Mouse (Mus musculus): ENCODE measurements at regions not wholly inside any gene's neighbourhood (a gene's known extent, or its start where the extent isn't known, plus 50 kb on each side); places are given as distances from the start of the nearest gene placed in this dataset.

DNA sequence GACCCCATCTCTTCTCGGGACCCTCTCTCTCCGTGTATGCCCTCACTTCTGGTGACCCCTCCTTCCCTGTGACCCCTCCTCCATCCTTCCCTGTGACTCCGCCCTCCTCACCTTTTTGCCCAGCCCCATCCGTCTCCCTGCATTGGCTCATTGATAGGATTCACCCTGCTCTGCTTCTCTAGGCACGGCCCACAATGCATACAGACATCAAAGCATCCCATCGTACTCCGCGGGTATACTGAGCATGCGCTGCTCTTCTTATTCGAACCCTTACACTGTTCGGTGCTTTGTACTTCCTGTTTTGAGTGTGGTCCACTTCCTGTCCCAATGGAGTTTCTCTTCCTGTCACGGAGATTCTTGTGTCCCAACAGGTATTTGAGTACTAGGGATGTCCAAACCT, 504.8 kb downstream of the Tbc1d22a start:
- ATAC-seq (ENCODE audit: insufficient number of reproducible peaks, low FRiP score, low TSS enrichment), result no peak

GRCm38 (mm10) chr15:86721131-86721530, 506.9 kb downstream of the Tbc1d22a start:
- no peak for ATAC-seq (ENCODE audit: insufficient number of reproducible peaks, low FRiP score, low TSS enrichment)

DNA sequence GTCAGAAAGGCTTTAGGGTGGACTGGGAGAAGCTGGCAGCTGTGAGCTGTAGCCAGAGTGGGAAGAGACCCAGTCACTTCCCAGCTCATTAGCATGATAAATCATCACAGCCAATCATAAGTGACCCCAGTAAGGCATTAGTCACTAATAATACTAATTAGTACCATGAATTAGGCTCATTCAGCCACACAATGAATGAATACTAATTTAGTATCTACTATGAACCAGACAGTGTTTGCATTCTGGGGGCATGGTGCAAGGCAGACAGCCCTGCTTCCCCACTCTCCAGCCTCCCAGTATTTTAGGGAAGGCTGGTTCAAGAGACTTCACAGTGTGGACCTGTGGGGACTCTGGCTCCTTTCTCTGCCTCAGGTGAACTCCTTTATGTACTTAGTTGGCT, 523.7 kb downstream of the Tbc1d22a start:
- no peak for ATAC-seq (ENCODE audit: insufficient number of reproducible peaks, low FRiP score, low TSS enrichment)

DNA sequence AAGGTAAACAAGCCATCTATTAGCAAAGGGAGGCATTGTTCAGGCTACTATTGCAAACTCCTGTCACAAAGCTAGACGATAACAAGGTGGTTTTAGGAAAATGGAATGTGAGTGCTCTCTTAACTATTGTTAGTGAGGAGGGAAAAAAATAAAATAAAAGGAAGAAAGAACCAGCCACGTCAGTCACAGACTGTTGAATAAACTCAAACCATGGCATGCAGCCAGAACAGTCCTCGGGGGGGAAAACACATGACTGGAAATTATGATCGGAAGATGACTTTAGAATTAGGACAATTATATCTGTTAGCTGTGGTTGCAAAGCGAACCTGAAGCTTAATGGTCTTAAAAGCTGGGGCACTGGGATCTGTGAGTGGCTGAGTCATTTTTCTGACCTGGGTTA, 524.1 kb downstream of the Tbc1d22a start:
- ATAC-seq (ENCODE audit: insufficient number of reproducible peaks, low FRiP score, low TSS enrichment), result no peak

GRCm38 (mm10) chr15:86738776-86739175, 524.5 kb downstream of the Tbc1d22a start:
- no peak for ATAC-seq (ENCODE audit: insufficient number of reproducible peaks, low FRiP score, low TSS enrichment)

DNA sequence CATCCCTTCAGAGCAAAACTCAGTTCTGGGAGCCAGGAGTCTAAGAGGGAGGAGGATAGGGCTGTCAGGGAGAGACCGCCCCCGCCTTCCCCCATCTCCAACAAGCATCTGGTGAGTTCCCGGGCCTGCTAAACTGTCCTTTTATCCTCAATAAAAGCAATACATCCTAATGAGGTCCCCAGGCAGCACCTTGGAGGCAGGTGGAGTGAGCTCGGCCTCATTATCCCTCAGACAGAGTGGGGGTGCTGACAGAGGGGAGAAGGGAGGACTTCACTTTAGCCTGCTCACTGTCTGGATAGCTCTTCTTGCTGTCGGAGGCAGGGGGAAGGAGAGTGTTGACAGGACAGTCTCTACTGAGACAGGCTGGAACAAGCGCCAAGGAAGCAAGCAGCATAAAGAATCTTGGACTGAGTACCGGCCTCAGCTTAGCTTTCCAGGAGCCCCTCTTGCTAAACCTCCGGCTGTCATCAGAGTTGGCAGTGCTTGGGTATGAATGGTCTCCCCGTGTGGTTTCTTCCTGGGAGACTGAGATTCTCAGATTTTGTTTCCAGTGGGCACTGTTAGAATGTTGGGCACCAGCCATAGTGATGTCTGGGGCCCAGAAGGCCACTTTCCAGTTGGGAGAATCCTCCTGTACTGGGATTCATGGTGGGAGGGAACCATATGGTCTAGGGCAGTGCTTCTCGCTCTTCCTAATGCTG, 537.3 kb downstream of the Tbc1d22a start:
- peak; percentile 62 for ATAC-seq (ENCODE audit: insufficient number of reproducible peaks, low FRiP score, low TSS enrichment)

DNA sequence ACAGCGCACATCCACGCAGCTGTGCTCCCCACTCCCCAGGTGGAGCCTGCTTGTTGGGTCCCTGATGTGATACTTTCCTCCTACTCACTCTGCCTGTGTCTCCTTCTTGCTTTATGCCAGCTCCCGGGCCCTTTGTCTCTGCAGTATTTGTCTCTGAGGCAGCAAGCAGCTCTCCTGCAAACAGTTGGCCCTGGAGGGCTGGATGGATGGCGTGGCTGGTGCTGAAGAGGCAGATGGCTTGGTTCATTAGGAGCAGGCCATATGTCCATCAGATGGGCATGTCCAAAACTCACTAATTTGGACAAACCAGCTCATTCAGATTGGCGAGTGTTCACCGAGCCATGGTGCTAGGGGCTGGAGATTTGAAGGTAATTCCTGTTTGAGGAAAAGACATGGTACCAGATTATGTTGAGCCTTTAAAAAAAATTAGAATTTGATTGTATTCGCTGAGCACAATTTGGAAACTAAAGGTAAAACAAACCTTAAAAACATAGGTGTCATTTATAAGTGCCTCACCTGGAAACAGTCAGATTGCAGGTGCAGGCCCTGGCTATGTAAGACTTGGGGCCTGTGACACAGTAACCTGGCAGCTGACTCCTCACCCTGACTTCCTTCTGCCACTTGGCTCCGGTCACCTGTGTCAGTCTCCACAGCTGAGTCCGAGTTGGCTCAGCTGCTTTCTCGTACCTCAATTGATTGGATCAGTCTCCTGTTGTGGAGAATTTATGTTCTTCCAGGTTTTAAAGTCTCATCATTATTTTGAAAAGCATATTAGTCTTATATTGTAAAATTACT, 549.5 kb downstream of the Tbc1d22a start:
- peak; percentile 97 for ATAC-seq (ENCODE audit: insufficient number of reproducible peaks, low FRiP score, low TSS enrichment)

- ATAC-seq (ENCODE audit: insufficient number of reproducible peaks, low FRiP score, low TSS enrichment), result no peak
These were observed 553.4 kb downstream of the Tbc1d22a start for GRCm38 (mm10) chr15:86767623-86768022.

DNA sequence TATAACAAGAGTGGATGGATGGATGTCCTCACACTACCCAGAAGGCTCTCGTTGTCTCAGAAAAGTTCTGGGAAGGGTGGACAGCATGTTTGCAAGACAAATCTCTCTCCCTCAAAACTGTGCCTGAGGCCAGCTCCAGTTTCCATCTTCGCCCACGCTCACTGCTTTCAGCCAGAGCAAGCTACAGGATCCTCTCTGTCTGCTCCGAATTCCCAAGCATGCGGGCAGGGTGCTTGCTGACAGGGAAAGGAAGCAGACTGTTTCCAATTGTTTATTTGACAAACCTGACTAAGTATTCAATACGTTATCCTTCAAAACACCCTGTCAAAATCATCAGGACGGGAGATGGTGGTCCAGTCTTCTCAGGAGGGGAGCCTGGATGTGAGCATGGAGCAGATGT, 558.8 kb downstream of the Tbc1d22a start:
- no peak for ATAC-seq (ENCODE audit: insufficient number of reproducible peaks, low FRiP score, low TSS enrichment)

GRCm38 (mm10) chr15:86777998-86778397, 563.7 kb downstream of the Tbc1d22a start:
- ATAC-seq (ENCODE audit: insufficient number of reproducible peaks, low FRiP score, low TSS enrichment), result no peak

DNA sequence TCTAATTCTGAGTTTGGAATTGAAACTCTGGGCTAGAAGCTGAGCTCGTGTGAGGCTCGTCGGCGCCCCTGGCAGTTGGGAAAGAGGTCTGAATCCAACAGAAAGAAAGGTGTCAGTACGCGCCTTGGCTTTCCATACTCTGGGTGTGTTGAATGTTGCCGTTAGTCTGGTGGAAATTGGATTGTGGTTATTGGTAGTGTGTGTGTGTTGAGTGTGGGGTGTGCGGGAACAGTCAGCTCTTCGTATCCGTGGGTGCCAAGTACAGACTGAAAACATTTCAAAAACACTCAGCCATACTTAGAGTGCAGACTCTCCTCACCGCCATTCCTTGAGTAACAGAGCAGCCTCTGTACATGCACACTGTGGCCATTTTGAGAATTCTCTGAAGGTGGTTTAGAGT, 566.9 kb downstream of the Tbc1d22a start:
- no peak for ATAC-seq (ENCODE audit: insufficient number of reproducible peaks, low FRiP score, low TSS enrichment)

DNA sequence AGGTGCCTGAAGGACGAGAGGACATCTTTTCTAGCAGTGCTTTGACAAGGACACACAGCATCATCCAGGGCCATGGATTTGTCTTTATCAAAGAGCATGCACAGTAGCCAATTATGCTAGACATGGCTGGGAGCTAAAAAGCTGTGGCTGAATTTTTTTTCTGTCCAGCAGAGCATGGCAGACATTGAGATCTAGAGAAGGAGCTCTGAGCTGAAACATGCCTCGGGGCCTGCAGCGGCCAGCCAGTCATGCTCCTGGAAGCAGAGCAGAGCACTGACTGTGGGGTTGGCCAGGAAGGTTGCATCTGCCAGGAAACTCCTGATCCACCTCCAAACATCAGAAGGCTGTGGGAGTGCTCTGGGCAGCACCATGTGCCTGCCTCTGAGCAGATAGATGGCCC, 580.5 kb downstream of the Tbc1d22a start:
- no peak for ATAC-seq (ENCODE audit: insufficient number of reproducible peaks, low FRiP score, low TSS enrichment)

- ATAC-seq (ENCODE audit: insufficient number of reproducible peaks, low FRiP score, low TSS enrichment), result peak; percentile 56; the same call in 1 of the 2 replicates
These were observed 584.4 kb downstream of the Tbc1d22a start for GRCm38 (mm10) chr15:86798474-86799178.

DNA sequence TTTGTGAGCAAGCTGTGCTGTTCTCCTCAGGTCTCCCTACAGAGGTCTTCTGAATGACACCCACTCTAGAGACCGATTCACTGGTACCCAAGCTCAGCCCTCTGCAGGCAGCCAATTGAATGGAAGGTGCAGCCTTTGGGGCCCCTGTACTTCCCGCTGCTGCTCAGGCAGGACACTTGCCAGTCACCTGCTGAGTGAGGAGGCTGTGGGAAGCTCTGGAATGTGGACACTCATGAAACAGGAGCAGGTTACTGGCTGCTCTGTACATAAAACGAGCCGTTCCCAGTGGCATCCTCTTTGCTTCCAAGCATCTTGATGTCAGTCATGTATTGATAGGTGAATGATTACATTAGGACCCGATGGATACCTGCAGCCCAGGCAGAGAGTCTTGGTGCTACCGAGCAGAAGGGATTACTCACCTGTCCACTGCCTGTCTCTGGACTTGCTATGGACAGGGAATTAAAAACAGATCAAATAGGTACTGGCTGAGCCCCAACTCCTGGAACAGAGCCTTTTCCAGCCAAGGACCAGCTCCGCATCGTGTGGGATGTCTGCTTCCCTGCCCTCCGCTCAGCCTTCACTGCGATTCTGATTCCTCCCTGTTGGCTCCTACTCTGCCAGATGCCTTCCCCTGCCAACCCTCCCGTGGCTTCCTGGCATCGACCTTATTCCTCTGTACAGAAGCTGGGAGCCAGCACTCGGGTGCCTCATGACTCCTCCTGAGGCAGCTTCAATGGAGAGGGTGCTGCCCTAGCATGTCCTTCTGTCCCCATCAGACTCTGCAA, 593.2 kb downstream of the Tbc1d22a start:
- ATAC-seq (ENCODE audit: insufficient number of reproducible peaks, low FRiP score, low TSS enrichment), result peak; percentile 63

- ATAC-seq (ENCODE audit: insufficient number of reproducible peaks, low FRiP score, low TSS enrichment), result no peak
These were observed 597.6 kb downstream of the Tbc1d22a start for GRCm38 (mm10) chr15:86811821-86812220.

DNA sequence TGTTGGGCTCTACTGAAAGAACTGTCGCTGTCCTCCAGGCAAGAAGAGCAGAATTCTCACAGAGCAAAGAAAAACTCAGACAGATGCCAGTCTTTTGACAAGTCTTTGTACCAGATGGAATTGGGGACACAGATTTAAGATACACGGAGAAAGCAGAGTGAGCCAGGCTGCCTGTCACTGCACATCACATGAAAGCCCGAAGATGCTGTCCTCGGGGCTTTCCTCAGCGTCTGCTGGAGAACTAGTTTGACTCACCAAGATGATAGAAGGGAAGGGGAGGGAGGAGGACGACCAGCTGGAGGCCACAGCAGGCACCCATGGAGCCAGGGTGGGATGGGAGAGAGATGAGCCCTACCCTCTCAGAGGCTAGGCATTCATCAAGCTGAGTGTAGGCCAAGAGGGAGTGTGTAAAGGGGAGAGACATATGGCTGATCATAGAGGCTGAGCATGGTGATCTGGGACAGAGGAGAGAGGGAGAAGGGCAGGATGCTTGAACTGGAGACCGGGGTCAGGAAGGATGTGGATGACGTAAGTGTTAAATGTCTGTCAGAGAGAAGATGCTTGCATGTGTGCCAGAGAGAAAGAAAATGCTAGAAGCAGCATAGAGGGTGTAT, 600.7 kb downstream of the Tbc1d22a start:
- no peak for ATAC-seq (ENCODE audit: insufficient number of reproducible peaks, low FRiP score, low TSS enrichment)

GRCm38 (mm10) chr15:86835996-86836395, 621.7 kb downstream of the Tbc1d22a start:
- ATAC-seq (ENCODE audit: insufficient number of reproducible peaks, low FRiP score, low TSS enrichment), result no peak

DNA sequence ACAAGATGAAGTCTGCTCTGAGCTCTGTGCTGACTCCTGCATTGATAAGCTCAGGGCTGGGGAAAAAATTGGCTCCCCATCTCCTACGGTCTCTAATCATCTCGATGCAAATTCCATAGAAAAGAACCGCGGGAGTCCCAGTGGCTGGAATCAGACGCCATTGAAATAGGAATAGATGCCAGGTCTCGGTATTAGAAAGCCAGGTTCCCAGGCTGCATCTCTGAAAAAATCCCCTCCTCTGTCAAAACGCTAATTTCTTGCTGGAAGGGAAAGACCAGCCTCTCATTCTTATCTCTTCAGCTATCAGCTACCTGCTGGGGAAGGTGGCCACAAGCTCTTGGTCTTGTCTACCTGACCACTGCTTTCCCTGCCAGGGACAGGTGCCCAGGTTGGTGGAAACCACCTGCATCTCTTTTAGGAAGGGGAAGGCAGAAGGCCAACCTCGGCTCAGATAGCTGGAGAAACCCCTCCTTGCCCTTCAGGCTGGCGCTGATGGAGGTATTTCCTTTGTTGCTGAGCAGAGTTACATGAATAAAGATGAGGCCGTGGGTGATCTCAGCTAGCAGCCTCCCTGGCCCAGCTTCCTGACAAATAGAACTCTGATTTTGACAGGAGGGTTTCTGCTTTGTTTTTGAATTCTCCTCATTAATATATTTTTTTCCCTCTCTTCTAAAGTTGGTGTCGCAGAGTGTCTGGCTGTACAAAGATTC, 638.1 kb downstream of the Tbc1d22a start:
- ATAC-seq (ENCODE audit: insufficient number of reproducible peaks, low FRiP score, low TSS enrichment), result no peak

DNA sequence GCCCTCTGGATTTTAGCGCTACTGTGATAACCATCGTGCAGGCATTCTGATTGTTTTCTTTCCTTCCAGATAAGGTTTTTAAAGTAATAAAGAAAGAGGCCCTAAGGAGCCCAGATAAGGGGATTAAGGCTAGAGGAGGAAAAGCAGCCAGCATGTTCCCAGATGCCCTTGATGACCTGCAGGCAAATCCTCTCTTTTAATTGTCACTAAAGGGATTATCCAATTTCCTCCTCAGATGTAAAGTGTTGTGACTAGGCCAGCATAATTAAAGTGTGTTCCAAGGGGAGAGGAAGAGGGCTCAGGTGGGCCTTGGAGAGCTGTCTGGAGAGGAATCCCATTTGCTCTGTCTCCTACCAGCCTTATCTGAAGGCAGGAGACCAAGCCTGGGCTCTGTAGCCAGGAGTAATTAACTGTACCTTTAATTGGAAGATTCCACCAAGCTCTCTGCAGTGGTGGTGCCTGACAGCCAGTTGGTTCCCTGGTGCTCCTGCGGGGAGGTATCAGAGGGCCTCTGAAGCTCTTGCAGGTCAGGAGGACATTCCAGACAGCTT, 644.2 kb downstream of the Tbc1d22a start:
- no peak for ATAC-seq (ENCODE audit: insufficient number of reproducible peaks, low FRiP score, low TSS enrichment)
